ENCODE assay signal across 8 mouse cellular contexts in the genomic region with DNA sequence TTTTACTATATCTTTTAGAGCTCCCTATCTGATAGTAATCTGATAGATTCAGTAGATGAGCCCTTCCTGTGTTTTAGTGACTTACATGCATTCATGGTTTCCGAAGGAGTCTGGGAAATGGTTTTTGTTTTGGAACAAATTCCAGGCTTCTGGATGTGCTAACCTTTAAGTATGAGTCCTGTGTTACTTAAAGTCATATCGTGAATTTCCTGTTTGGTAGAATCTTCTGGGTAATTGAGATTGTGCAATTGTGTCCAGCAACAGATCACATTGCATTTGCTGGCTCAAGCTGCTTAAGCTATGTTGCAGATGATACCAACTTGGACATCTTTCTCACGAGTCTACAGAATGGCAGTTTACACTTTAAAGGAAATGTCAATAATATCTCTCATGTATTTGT. TPM values are rescaled to one million over a fixed set of nuclear protein-coding genes. Genes with fewer than 3 reads are reported as not detected.
A peak's percentile ranks its signal among the peaks of the same experiment; 100 is the strongest.
DNase-seq lines count a peak whose midpoint lies in the region; ATAC-seq and TF ChIP-seq lines count a peak whose summit lies in the region.

No protein-coding gene starts in this region.

- H3K4me3 ChIP-seq in kidney, adult 2 months (ENCODE audit: insufficient read depth, low read depth, low read length): peak overlapping the region; percentile 42; the same call in 1 of the 2 replicates
- peak overlapping the region; percentile 82 for H3K4me3 ChIP-seq in bone marrow macrophage, adult 2 months (ENCODE audit: insufficient read depth, low read length)
- peak overlapping the region; percentile 99 for H3K4me3 ChIP-seq in hindbrain, embryonic 16.5 days (ENCODE audit: low read length)
- peak overlapping the region; percentile 95 for H3K4me3 ChIP-seq in midbrain, embryonic 14.5 days (replicated peaks; ENCODE audit: low read depth, low read length)

- TF ChIP-seq POLR2A in kidney, adult 2 months (IDR thresholded peaks at IDR 0.05; ENCODE audit: low read depth, low read length): no peak
- no peak for TF ChIP-seq POLR2A in bone marrow macrophage, adult 2 months (IDR thresholded peaks at IDR 0.05; ENCODE audit: borderline replicate concordance, low read depth, low read length)

- peaks cover 34% of the 10 kb centered on the region for H3K4me1 ChIP-seq in kidney, adult 2 months (ENCODE audit: control insufficient read depth, insufficient read depth, low read length)
- H3K4me1 ChIP-seq in bone marrow macrophage, adult 2 months (ENCODE audit: control insufficient read depth, insufficient read depth, low read length): peaks cover 40% of the 10 kb centered on the region
- H3K4me1 ChIP-seq in hindbrain, embryonic 16.5 days (ENCODE audit: control insufficient read depth, insufficient read depth, low read depth, low read length): peaks cover 44% of the 10 kb centered on the region
- peaks cover 38% of the 10 kb centered on the region for H3K4me1 ChIP-seq in midbrain, embryonic 14.5 days (ENCODE audit: control insufficient read depth, insufficient read depth, low read length)

- no peak overlapping the region; the same call in 1 of the 2 replicates for H3K27ac ChIP-seq in kidney, adult 2 months (ENCODE audit: insufficient read depth, low read depth, low read length)
- H3K27ac ChIP-seq in bone marrow macrophage, adult 2 months (ENCODE audit: insufficient read depth, low read depth, low read length): peak overlapping the region; percentile 83
- H3K27ac ChIP-seq in hindbrain, embryonic 16.5 days (ENCODE audit: low read depth, low read length): no peak overlapping the region
- no peak overlapping the region for H3K27ac ChIP-seq in midbrain, embryonic 14.5 days (replicated peaks; ENCODE audit: low read depth, low read length)

- H3K36me3 ChIP-seq in kidney, adult 2 months (ENCODE audit: control insufficient read depth, insufficient read depth, low read length): no peaks in the 10 kb centered on the region
- no peaks in the 10 kb centered on the region for H3K36me3 ChIP-seq in hindbrain, embryonic 16.5 days (ENCODE audit: control insufficient read depth, insufficient read depth, low read length)
- no peaks in the 10 kb centered on the region for H3K36me3 ChIP-seq in midbrain, embryonic 14.5 days (ENCODE audit: control insufficient read depth, insufficient read depth, low read length)

- DNase-seq in kidney, adult 2 months: peak; percentile 41
- no peak for DNase-seq in kidney, adult 8-10 months
- DNase-seq in midbrain, embryonic 14.5 days: no peak
- no peak for DNase-seq in spleen, postnatal 36 days (ENCODE audit: low spot score in 2 of 2)
- no peak for DNase-seq in natural killer cell, adult 2 months (ENCODE audit: low spot score in 2 of 2)
- no peak for DNase-seq in gastrocnemius, adult 18-20 months (ENCODE audit: low spot score)

- peak overlapping the region; percentile 84 for H3K4me2 ChIP-seq in hindbrain, embryonic 16.5 days (ENCODE audit: low read length)
- H3K4me2 ChIP-seq in midbrain, embryonic 14.5 days (ENCODE audit: low read length): peak overlapping the region; percentile 70

- TF ChIP-seq CTCF in kidney, adult 2 months (conservative IDR thresholded peaks at IDR 0.05; ENCODE audit: insufficient read depth, insufficient read length, low read depth, low read length): no peak
- TF ChIP-seq CTCF in bone marrow macrophage, adult 2 months (IDR thresholded peaks at IDR 0.05; ENCODE audit: low read depth, low read length): no peak

- H3K9me3 ChIP-seq in hindbrain, embryonic 16.5 days (ENCODE audit: control insufficient read depth, low read length): no peaks in the 10 kb centered on the region
- no peaks in the 10 kb centered on the region for H3K9me3 ChIP-seq in midbrain, embryonic 14.5 days (ENCODE audit: control insufficient read depth, low read length)

- H3K9ac ChIP-seq in hindbrain, embryonic 16.5 days (ENCODE audit: low read depth, low read length): no peak overlapping the region; the same call in 1 of the 2 replicates
- H3K9ac ChIP-seq in midbrain, embryonic 14.5 days (replicated peaks; ENCODE audit: low read length): peak overlapping the region; percentile 90

- WGBS in kidney, adult 2 months: 6% methylated on average over 3 of the region's 3 CpGs
- WGBS in hindbrain, embryonic 16.5 days: 45% methylated on average over 3 of the region's 3 CpGs
- WGBS in midbrain, embryonic 14.5 days: 59% methylated on average over 3 of the region's 3 CpGs

- ATAC-seq in hindbrain, embryonic 16.5 days: no peak
- ATAC-seq in midbrain, embryonic 14.5 days (ENCODE audit: low FRiP score, low TSS enrichment): no peak

- no peaks in the 10 kb centered on the region for H3K27me3 ChIP-seq in kidney, adult 2 months (replicated peaks; ENCODE audit: control insufficient read depth, insufficient read depth, low read length)
- H3K27me3 ChIP-seq in hindbrain, embryonic 16.5 days (replicated peaks; ENCODE audit: control insufficient read depth, insufficient read depth, low read length): no peaks in the 10 kb centered on the region
- no peaks in the 10 kb centered on the region; the same call in 1 of the 2 replicates for H3K27me3 ChIP-seq in midbrain, embryonic 14.5 days (ENCODE audit: control insufficient read depth, insufficient read depth, low read length)

RNA-seq across cellular contexts. Expression of gene Mapk14, which starts 2.0 kb away (rescaled TPM):
- 92.2 and 97.3 TPM in 2 replicates for polyA plus RNA-seq in kidney, adult 2 months (2012; rRNA removed)
- polyA plus RNA-seq in bone marrow macrophage, adult 2 months (2012; ENCODE audit: insufficient read depth, insufficient read length, missing spikeins): 192 and 195 TPM in 2 replicates
- polyA plus RNA-seq in hindbrain, embryonic 16.5 days (2015; fragmentation: Nextera tagmentation; extraction: Ambion mirVana): 22.7 and 24.0 TPM in 2 replicates
- polyA plus RNA-seq in midbrain, embryonic 14.5 days (2014; fragmentation: Nextera tagmentation; extraction: Ambion mirVana): 26.8 and 32.7 TPM in 2 replicates
- 10 to 100 TPM; 87.4 to 93.2 TPM for total RNA-seq in gastrocnemius, adult 18-20 months (2021)

RNA-seq across cellular contexts. Expression of gene Slc26a8, which starts 3.1 kb away (rescaled TPM):
- 0.86 and 0.91 TPM in 2 replicates for polyA plus RNA-seq in kidney, adult 2 months (2012; rRNA removed)
- 0.95 TPM in 1 of 2 replicates, not detected in the other for polyA plus RNA-seq in bone marrow macrophage, adult 2 months (2012; ENCODE audit: insufficient read depth, insufficient read length, missing spikeins)
- polyA plus RNA-seq in hindbrain, embryonic 16.5 days (2015; fragmentation: Nextera tagmentation; extraction: Ambion mirVana): 1.4 TPM in 2 replicates
- 1.4 and 1.8 TPM in 2 replicates for polyA plus RNA-seq in midbrain, embryonic 14.5 days (2014; fragmentation: Nextera tagmentation; extraction: Ambion mirVana)
- under 1 TPM; 0.17 to 0.18 TPM for total RNA-seq in gastrocnemius, adult 18-20 months (2021)

RNA-seq across cellular contexts. Expression of gene AC170998.1, which starts 32.8 kb away (rescaled TPM):
- 0.63 and 0.94 TPM in 2 replicates for polyA plus RNA-seq in kidney, adult 2 months (2012; rRNA removed)
- polyA plus RNA-seq in bone marrow macrophage, adult 2 months (2012; ENCODE audit: insufficient read depth, insufficient read length, missing spikeins): 4.0 and 11.4 TPM in 2 replicates
- 1.9 TPM in 2 replicates for polyA plus RNA-seq in hindbrain, embryonic 16.5 days (2015; fragmentation: Nextera tagmentation; extraction: Ambion mirVana)
- polyA plus RNA-seq in midbrain, embryonic 14.5 days (2014; fragmentation: Nextera tagmentation; extraction: Ambion mirVana): 2.1 TPM in 2 replicates
- under 1 TPM in 1 of 2 experiments, not detected in 1; 0.66 TPM for total RNA-seq in gastrocnemius, adult 18-20 months (2021)

Comparison
In these comparisons a context has a peak if more than half of its experiments do, and no peak if none do; other contexts are left out.
1. H3K4me3 ChIP-seq: peak in every context shown above with its lines; median percentile 99 in hindbrain, embryonic 16.5 days; 95 in midbrain, embryonic 14.5 days; 82 in bone marrow macrophage, adult 2 months; 42 in kidney, adult 2 months.